Mouse (Mus musculus) MEL (cell line): Measurements from ENCODE around the gene Slc2a2. TPM values are rescaled to one million over a fixed set of nuclear protein-coding genes. Genes with fewer than 3 reads are reported as not detected.

ENCODE experiments used
- DNase-seq: peaks from one replicate; pipeline ENCODE4 v3.0.0; 2011; ENCODE audit warnings: low read depth, low spot score
- H3K27ac ChIP-seq: 2 replicates; pipeline ENCODE4 v1.5.1; 2012; ENCODE audit warnings: low read depth, mild to moderate bottlenecking, control low read depth, low read length, moderate library complexity; ENCODE audit not compliant: control insufficient read depth
- H3K27me3 ChIP-seq, 2 experiments: fragments of 150-350 bp in 1 of 2; sonication (generic) in 1 of 2; 2 replicates each; pipeline ENCODE4 v1.6.1; 2012; ENCODE audit warnings: low read length in 2 of 2, mild to moderate bottlenecking in 2 of 2, improper control_type of control experiment in 1 of 2, moderate library complexity in 1 of 2; ENCODE audit not compliant: insufficient read depth in 2 of 2, control insufficient read depth in 1 of 2
- H3K36me3 ChIP-seq, 2 experiments: 2 replicates each; pipeline ENCODE4 v1.6.1; 2012 to 2014; ENCODE audit warnings: low read length in 2 of 2, improper control_type of control experiment in 1 of 2, inconsistent platforms in 1 of 2, mild to moderate bottlenecking in 1 of 2; ENCODE audit not compliant: insufficient read depth in 2 of 2, control insufficient read depth in 1 of 2
- H3K4me1 ChIP-seq, 2 experiments: fragments of 150-350 bp in 1 of 2; sonication (generic) in 1 of 2; 2 replicates each; pipeline ENCODE4 v1.6.1; 2012; ENCODE audit warnings: low read length in 2 of 2, improper control_type of control experiment in 1 of 2, mild to moderate bottlenecking in 1 of 2; ENCODE audit not compliant: insufficient read depth in 2 of 2, control insufficient read depth in 1 of 2
- H3K4me3 ChIP-seq, 2 experiments: fragments of 150-350 bp in 1 of 2; sonication (generic) in 1 of 2; 2 replicates each; pipeline ENCODE4 v1.5.1; 2012; ENCODE audit warnings: low read depth in 2 of 2, low read length in 2 of 2, mild to moderate bottlenecking in 2 of 2, moderate library complexity in 2 of 2, control low read depth in 1 of 2, improper control_type of control experiment in 1 of 2; ENCODE audit not compliant: control insufficient read depth in 1 of 2, insufficient read depth in 1 of 2
- H3K79me2 ChIP-seq: 2 replicates; pipeline ENCODE4 v1.6.1; 2012; ENCODE audit warnings: mild to moderate bottlenecking, low read length, moderate library complexity; ENCODE audit not compliant: control insufficient read depth, poor library complexity, insufficient read depth
- H3K9ac ChIP-seq: 2 replicates; pipeline ENCODE4 v1.6.1; 2012; ENCODE audit warnings: low read depth, mild to moderate bottlenecking, control low read depth, low read length, moderate library complexity; ENCODE audit not compliant: control insufficient read depth, poor library complexity, severe bottlenecking
- H3K9me3 ChIP-seq: fragments of 150-350 bp; sonication (generic); replicated peaks from 2 replicates; pipeline ENCODE4 v1.6.1; 2012; ENCODE audit warnings: mild to moderate bottlenecking, low read length, improper control_type of control experiment, moderate library complexity; ENCODE audit not compliant: insufficient read depth
- BHLHE40 ChIP-seq: IDR thresholded peaks from 2 replicates; pipeline ENCODE4 v1.6.1; 2012; ENCODE audit warnings: low read depth, mild to moderate bottlenecking, inconsistent platforms, low read length, improper control_type of control experiment, borderline replicate concordance
- CHD2 ChIP-seq: IDR thresholded peaks from 2 replicates; pipeline ENCODE4 v1.6.1; 2011; ENCODE audit warnings: low read length, improper control_type of control experiment
- E2F4 ChIP-seq: IDR thresholded peaks from 2 replicates; pipeline ENCODE4 v1.6.1; 2011; ENCODE audit warnings: low read depth, low read length, improper control_type of control experiment, borderline replicate concordance
- ELF1 ChIP-seq: IDR thresholded peaks from 2 replicates; pipeline ENCODE4 v1.6.1; 2014; ENCODE audit warnings: low read depth, mild to moderate bottlenecking, inconsistent platforms, low read length, improper control_type of control experiment, moderate library complexity
- ETS1 ChIP-seq: IDR thresholded peaks from 2 replicates; pipeline ENCODE4 v1.6.1; 2012; ENCODE audit warnings: low read depth, mild to moderate bottlenecking, inconsistent platforms, low read length, improper control_type of control experiment, moderate library complexity
- GABPA ChIP-seq: IDR thresholded peaks from 2 replicates; pipeline ENCODE4 v1.6.1; 2012; ENCODE audit warnings: low read depth, mild to moderate bottlenecking, inconsistent platforms, low read length, improper control_type of control experiment, moderate library complexity
- GATA1 ChIP-seq: IDR thresholded peaks from 2 replicates; pipeline ENCODE4 v1.6.1; 2011; ENCODE audit warnings: low read depth, low read length, improper control_type of control experiment
- HCFC1 ChIP-seq: IDR thresholded peaks from 2 replicates; pipeline ENCODE4 v1.6.1; 2012; ENCODE audit warnings: low read depth, mild to moderate bottlenecking, inconsistent platforms, low read length, improper control_type of control experiment, moderate library complexity
- KAT2A ChIP-seq: conservative IDR thresholded peaks from 2 replicates; pipeline ENCODE4 v1.6.1; 2012; ENCODE audit warnings: low read depth, low read length, improper control_type of control experiment, inconsistent platforms
- MAZ ChIP-seq: IDR thresholded peaks from 2 replicates; pipeline ENCODE4 v1.6.1; 2012; ENCODE audit warnings: low read depth, mild to moderate bottlenecking, inconsistent platforms, low read length, improper control_type of control experiment
- MXI1 ChIP-seq: IDR thresholded peaks from 2 replicates; pipeline ENCODE4 v1.6.1; 2011; ENCODE audit warnings: mild to moderate bottlenecking, low read depth, low read length, improper control_type of control experiment
- NELFE ChIP-seq: IDR thresholded peaks from 2 replicates; pipeline ENCODE4 v1.6.1; 2011; ENCODE audit warnings: low read depth, low read length, improper control_type of control experiment
- NRF1 ChIP-seq: IDR thresholded peaks from 2 replicates; pipeline ENCODE4 v1.6.1; 2014; ENCODE audit warnings: low read depth, mild to moderate bottlenecking, inconsistent platforms, low read length, improper control_type of control experiment, moderate library complexity; ENCODE audit not compliant: poor library complexity, insufficient read depth, severe bottlenecking
- POLR2A ChIP-seq, 2 experiments: IDR thresholded peaks; 2 replicates each; pipeline ENCODE4 v1.6.1; 2011 to 2012; ENCODE audit warnings: low read length in 2 of 2, mild to moderate bottlenecking in 2 of 2, control low read depth in 1 of 2, improper control_type of control experiment in 1 of 2, low read depth in 1 of 2, moderate library complexity in 1 of 2; ENCODE audit not compliant: control insufficient read depth in 1 of 2, insufficient read depth in 1 of 2, poor library complexity in 1 of 2
- RAD21 ChIP-seq: IDR thresholded peaks from 2 replicates; pipeline ENCODE4 v1.6.1; 2011; ENCODE audit warnings: mild to moderate bottlenecking, low read depth, low read length, improper control_type of control experiment
- TAL1 ChIP-seq: IDR thresholded peaks from 2 replicates; pipeline ENCODE4 v1.6.1; 2012; ENCODE audit warnings: mild to moderate bottlenecking, inconsistent platforms, low read length, moderate library complexity, mixed read lengths
- TBP ChIP-seq: IDR thresholded peaks from 2 replicates; pipeline ENCODE4 v1.8.0; 2011; ENCODE audit warnings: low read depth, low read length, improper control_type of control experiment
- UBTF ChIP-seq: IDR thresholded peaks from 2 replicates; pipeline ENCODE4 v1.6.1; 2012; ENCODE audit warnings: low read depth, mild to moderate bottlenecking, inconsistent platforms, low read length, improper control_type of control experiment, moderate library complexity, borderline replicate concordance; ENCODE audit not compliant: insufficient read depth
- USF1 ChIP-seq: IDR thresholded peaks from 2 replicates; pipeline ENCODE4 v1.6.1; 2014; ENCODE audit warnings: low read depth, mild to moderate bottlenecking, inconsistent platforms, low read length, improper control_type of control experiment, moderate library complexity
- ZC3H11A ChIP-seq: IDR thresholded peaks from 2 replicates; pipeline ENCODE4 v1.6.1; 2012; ENCODE audit warnings: low read depth, mild to moderate bottlenecking, inconsistent platforms, low read length, improper control_type of control experiment
- ZKSCAN1 ChIP-seq: IDR thresholded peaks from 2 replicates; pipeline ENCODE4 v1.6.1; 2012; ENCODE audit warnings: low read depth, mild to moderate bottlenecking, inconsistent platforms, low read length, improper control_type of control experiment, moderate library complexity
- ZNF384 ChIP-seq: IDR thresholded peaks from 2 replicates; pipeline ENCODE4 v1.6.1; 2012; ENCODE audit warnings: low read depth, mild to moderate bottlenecking, inconsistent platforms, low read length, improper control_type of control experiment
- polyA plus RNA-seq, 2 experiments: library from polyadenylated mRNA; stranded (reverse) in 1 of 2; unstranded in 1 of 2; fragments of >175 nt in 1 of 2; fragments of >200 nt in 1 of 2; gene quantifications; 2 replicates each; pipeline versions ENCODE4 v1.2.1 to v1.2.4; 2012; ENCODE audit warnings: low replicate concordance in 2 of 2, low read depth in 1 of 2; ENCODE audit not compliant: insufficient read length in 2 of 2, insufficient read depth in 1 of 2, missing spikeins in 1 of 2
- total RNA-seq: library from RNA; depleted of rRNA; stranded (reverse); fragments of 300-350 nt; gene quantifications from 2 replicates; pipeline ENCODE4 v1.2.3, GENCODE M21; 2012; rRNA removed

Slc2a2 gene
- total and polyA plus RNA-seq, 3 experiments = 0.77 to 1.1 TPM; not detected in 1

DNA sequence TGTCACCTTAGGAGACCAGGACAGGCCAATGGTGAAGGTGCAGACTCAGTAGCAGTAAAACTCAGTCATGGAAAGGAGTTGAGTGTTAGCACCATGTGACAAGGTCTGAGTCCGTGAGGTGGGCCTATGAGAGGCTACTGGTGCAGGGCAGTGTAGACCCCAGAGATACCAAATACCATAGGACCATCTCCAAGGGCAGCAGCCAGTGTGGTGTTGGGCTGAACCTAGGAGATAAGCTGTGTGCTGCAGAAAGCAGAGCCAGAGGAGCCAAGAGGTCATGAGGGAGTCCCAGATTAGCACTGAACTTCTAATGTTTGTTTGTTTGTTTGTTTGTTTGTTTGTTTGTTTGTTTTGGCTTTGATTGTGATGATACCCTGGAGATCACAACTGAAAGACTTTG lies 78.8 kb downstream of the Slc2a2 start:
- Histone ChIP-seq H3K27me3 (no peaks in the 10 kb centered on the region), H3K4me3 (no peak overlapping the region), H3K9ac (no peak overlapping the region), H3K27ac (peak overlapping the region; percentile 78), H3K9me3 (no peaks in the 10 kb centered on the region), H3K4me1 (peaks cover 6 to 16% of the 10 kb centered on the region in 2 experiments), H3K79me2 (no peaks in the 10 kb centered on the region; the same call in 1 of the 2 replicates), H3K36me3 (peaks cover 0 to 17% of the 10 kb centered on the region in 2 experiments; a peak in 2 of 4 replicates)
- DNase-seq = no peak
- TF ChIP-seq TAL1 = no peak
- TF ChIP-seq POLR2A (IDR thresholded peaks at IDR 0.05; ENCODE audit: control insufficient read depth in 1 of 2, insufficient read depth in 1 of 2, low read depth in 1 of 2, low read length in 2 of 2, poor library complexity in 1 of 2) = no peak
- no peak for TF ChIP-seq ELF1
- no peak for TF ChIP-seq CHD2
- TF ChIP-seq MXI1 = no peak
- no peak for TF ChIP-seq TBP
- TF ChIP-seq GATA1 = no peak
- TF ChIP-seq HCFC1 = no peak
- TF ChIP-seq MAZ = no peak
- TF ChIP-seq ETS1 = no peak

- Histone ChIP-seq H3K27ac (no peak overlapping the region), H3K4me1 (peaks cover 6 to 20% of the 10 kb centered on the region in 2 experiments), H3K36me3 (peaks cover 0 to 18% of the 10 kb centered on the region in 2 experiments; a peak in 2 of 4 replicates), H3K79me2 (no peaks in the 10 kb centered on the region; the same call in 1 of the 2 replicates), H3K9ac (no peak overlapping the region), H3K4me3 (no peak overlapping the region), H3K27me3 (no peaks in the 10 kb centered on the region), H3K9me3 (no peaks in the 10 kb centered on the region)
- no peak for DNase-seq
- no peak for TF ChIP-seq HCFC1
- TF ChIP-seq KAT2A = no peak
- no peak for TF ChIP-seq ZC3H11A
- no peak for TF ChIP-seq RAD21
- no peak for TF ChIP-seq TBP
- TF ChIP-seq ZKSCAN1 = no peak
- no peak for TF ChIP-seq UBTF
- TF ChIP-seq BHLHE40 = no peak
- TF ChIP-seq GABPA = no peak
- TF ChIP-seq ZNF384 = no peak
- TF ChIP-seq E2F4 = no peak
- no peak for TF ChIP-seq CHD2
- TF ChIP-seq NRF1 = no peak
- no peak for TF ChIP-seq NELFE
- TF ChIP-seq ELF1 = no peak
- TF ChIP-seq USF1 = no peak
These were observed 82.8 kb downstream of the Slc2a2 start for GRCm38 (mm10) chr3:28780511-28780910.

Other genes starting within 250 kb of the Slc2a2 start
- 5.8 and 6.1 TPM in 2 replicates for gene Eif5a2, start 83.4 kb downstream of the Slc2a2 start, total RNA-seq
- gene Eif5a2, start 83.4 kb downstream of the Slc2a2 start, polyA plus RNA-seq = 1 to 10 TPM in 1 of 2 experiments, not detected in 1; 7.3 TPM
- 97.8 and 305 TPM in 2 replicates for gene Rpl22l1, start 107.5 kb downstream of the Slc2a2 start, total RNA-seq
- gene Rpl22l1, start 107.5 kb downstream of the Slc2a2 start, polyA plus RNA-seq = 10 to 100 TPM in 1 of 2 experiments, not detected in 1; 84.5 TPM
- not detected in 2 replicates for gene Gm1527, start 194.7 kb downstream of the Slc2a2 start, total RNA-seq
- gene Gm1527, start 194.7 kb downstream of the Slc2a2 start, polyA plus RNA-seq = not detected